Mouse (Mus musculus) B cell, adult (primary cell): Measurements from ENCODE around the gene Aox4. TPM values are rescaled to one million over a fixed set of nuclear protein-coding genes. Genes with fewer than 3 reads are reported as not detected.

ENCODE experiments used
- total RNA-seq: library from RNA; stranded (reverse); gene quantifications from 4 replicates; pipeline ENCODE4 v1.2.4, GENCODE M21; 2023; ENCODE audit not compliant: inconsistent age

The Aox4 gene
- 0.33 to 1.1 TPM (median 0.69 TPM) in 4 replicates for total RNA-seq

DNA sequence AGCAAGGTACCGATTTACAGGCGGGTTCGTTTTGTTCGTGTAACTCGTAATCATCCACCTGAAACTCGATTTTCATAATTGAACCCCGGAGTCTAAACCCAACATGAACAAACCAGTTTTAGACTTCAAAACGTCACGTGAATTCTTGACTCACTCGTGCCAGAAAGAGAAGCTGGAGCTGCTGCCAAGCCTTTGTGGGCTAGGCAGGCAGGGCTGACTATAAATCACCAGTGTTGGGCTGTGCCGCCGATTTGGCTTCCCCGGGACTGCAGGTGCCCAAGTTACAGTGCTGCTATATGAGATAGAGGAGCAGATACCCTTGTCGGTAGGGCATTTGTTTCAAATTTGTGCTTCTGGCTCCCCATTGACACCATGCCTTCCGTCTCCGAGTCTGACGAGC lies at the start of gene Aox4:
TSS of gene Aox4 (plus strand) at position 195 of the 400 bp plus-strand sequence.

DNA sequence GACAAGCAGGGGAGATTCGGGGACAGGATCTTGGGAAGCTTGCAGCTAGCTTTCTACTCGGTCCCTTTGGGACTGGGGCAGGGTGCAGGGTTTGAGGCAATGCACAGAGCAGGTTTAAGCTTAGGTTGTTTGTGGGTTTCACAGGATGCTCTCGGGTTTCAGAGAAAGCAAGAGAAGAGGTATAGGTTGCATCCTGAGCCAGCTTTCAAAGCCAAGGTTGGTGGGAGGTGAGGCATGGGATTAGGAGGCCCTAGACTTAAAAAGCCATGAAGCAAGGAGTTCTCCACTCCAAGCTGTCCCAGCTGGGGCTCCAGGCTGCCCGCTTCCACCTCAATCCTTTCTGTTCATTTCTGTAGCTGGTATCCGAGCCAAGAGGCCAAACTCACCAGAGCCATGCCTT lies 67.8 kb downstream of the Aox4 start, which contains the start of gene Aox2:
TSS of gene Aox2 (plus strand) at position 301 of the 400 bp plus-strand sequence.

Other genes starting within 250 kb of the Aox4 start
- gene Sgo2a, start 214.4 kb upstream of the Aox4 start, total RNA-seq, result 0.78 to 1.1 TPM (median 0.96 TPM) in 4 replicates
- 40.6 to 48.9 TPM (median 45.6 TPM) in 4 replicates for gene Kctd18, start 191.4 kb upstream of the Aox4 start, total RNA-seq
- gene Aox1, start 180.5 kb upstream of the Aox4 start, total RNA-seq, result not detected in 4 replicates
- not detected in 4 replicates for gene Aox3, start 97.3 kb upstream of the Aox4 start, total RNA-seq
- not detected in 4 replicates for gene Aox2, start 67.9 kb downstream of the Aox4 start, total RNA-seq
- 163 to 173 TPM (median 170 TPM) in 4 replicates for gene Bzw1, start 182.5 kb downstream of the Aox4 start, total RNA-seq
- gene Clk1, start 213.7 kb downstream of the Aox4 start, total RNA-seq, result 1,316 to 1,538 TPM (median 1,468 TPM) in 4 replicates
- gene Nif3l1, start 234.8 kb downstream of the Aox4 start, total RNA-seq, result 12.1 to 18.2 TPM (median 14.0 TPM) in 4 replicates
- 27.0 to 34.6 TPM (median 31.5 TPM) in 4 replicates for gene Ppil3, start 235.1 kb downstream of the Aox4 start, total RNA-seq